Mouse (Mus musculus): ENCODE results near the gene Unc13d.
"Not testable (repeated sequence)": the region's sequence is repeated elsewhere in the genome, so short reads cannot be mapped to it uniquely, and the experiment has no call there.

The Unc13d gene

DNA sequence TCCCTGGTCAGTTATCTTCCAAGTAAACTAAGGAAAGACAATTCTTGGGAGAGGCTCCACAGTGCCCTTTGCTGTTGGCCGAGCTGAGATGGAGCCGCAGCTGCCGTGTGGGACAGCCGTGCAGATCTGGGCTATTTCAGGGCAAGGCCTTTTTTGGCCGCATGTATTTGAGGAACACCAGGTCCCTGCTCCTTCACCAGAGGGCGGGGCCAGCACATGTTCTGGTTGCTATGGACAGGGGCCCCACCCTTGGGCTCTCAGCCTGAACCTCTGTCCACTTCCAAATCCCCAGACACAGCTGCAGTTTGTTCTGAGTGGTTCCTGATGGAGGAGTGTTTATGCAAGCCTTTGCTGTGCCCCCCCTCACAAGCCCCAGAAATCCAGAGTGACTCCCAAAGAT, 22.6 kb upstream of the Unc13d start:
- DNase-seq (ENCODE audit: low read depth): no peak

DNA sequence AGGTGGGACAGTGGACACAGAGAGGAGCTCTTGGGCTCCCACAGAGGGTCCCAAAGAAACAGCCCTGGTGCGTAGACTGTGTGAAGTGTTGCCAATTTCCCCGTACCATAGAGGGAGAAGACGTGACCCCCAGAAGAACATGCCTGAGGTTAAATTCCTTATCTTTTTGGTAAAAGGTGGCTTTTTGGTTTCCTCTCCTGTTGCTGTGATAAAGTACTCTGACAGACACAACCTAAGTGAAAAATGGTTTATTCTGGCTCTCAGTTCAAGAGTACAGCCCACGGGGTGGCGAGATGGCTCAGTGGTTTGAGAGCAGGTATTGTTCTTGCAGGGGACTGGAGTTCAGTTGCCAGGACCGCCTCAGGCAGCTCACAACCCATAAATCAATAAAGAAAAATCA, 21.7 kb upstream of the Unc13d start:
- no peak for DNase-seq (ENCODE audit: low read depth)

DNA sequence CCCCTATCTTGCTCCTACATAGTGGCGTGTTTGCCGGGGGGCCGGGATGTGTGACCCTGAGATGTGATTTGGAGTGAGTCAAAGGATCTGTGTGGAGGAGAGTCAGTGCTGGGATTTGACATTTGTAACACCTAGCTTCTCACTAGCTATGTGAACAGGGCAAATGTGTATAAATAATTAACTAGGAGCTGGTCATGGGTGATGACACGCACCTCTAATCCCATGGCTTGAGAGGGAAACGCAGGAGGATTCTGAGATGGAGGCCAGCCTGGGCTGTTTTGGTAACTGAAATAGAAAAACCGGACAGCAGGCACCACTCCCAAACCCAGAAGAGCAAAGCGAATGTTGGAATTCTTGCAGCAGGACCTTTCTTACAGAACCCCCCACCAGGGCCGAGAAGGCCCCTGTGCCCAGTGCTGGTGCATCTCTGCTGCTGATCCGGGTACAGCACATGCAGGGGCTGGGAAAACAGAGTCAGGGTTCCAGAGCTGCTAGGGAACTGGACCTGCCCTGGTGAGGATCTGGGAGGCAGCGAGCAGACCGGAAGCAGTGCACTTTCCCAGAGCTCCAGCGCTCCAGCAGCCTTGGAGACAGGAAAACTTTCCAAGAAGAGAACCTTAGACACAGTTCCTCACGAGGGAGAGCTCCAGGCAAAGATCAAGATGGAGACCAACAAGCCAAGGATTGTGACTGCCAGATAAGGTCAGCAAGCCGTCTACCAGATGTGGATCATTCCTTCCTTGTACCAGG, 21.1 kb upstream of the Unc13d start:
- DNase-seq (ENCODE audit: low read depth): no peak

DNA sequence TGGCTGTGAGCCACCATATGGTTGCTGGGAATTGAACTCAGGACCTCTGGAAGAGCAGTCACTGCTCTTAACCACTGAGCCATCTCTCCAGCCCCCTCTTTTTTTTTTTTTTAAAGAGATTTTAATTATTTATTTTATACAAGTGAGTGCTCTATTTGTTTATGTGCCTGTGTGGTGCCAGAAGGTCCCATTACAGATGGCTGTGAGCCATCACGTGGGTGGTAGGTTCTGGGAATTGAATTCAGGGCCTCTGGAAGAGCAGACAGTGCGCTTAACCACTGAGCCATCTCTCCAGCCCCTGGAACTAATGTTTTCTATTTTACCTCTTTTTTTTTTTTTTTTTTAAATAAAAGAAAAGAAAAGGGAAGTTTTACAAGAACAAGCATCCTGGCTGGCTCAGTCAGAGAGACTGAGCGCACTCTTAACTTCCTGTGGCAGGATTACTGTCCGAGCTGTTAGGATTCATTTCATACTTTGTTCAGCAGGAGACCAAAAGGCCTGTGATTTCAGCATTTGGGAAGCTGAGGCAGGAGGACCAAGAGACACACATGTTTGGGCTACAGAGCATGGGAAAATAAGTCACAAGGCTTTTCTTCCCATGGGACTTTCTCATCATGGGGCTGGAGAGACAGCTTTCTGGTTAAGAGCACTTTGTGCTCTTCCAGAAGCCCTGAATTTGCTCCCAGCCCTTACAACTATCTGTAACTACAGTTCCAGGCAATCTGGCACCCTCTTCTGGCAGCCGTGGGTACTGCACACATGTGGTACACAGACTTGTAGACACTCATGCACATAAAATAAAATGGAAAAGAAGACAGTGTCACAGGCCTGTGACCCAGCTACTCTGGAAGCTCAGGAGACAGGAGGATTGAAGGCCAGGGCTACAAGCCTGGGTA, 18.7 kb upstream of the Unc13d start:
- peak; percentile 77 for DNase-seq (ENCODE audit: low read depth)

DNA sequence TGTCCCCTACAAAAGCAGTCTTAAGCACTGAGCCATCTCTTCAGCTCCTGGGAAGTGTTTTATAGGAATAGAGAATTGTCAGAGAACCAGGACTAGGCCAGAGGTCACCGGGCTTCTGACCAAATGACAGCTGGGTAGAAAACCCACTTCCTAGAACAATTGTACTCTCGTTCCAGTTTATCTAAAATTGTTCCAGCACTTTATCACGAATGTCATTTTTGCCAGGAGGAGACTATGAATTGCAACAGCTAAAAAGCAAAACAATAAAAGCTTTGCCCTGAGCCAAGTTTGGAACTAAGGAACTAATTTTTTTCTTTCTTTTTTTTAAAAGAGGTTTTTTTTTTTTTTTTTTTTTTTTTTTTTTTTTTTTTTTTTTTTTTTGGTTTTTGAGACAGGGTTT, 17.8 kb upstream of the Unc13d start:
- no peak for DNase-seq (ENCODE audit: low read depth)

DNA sequence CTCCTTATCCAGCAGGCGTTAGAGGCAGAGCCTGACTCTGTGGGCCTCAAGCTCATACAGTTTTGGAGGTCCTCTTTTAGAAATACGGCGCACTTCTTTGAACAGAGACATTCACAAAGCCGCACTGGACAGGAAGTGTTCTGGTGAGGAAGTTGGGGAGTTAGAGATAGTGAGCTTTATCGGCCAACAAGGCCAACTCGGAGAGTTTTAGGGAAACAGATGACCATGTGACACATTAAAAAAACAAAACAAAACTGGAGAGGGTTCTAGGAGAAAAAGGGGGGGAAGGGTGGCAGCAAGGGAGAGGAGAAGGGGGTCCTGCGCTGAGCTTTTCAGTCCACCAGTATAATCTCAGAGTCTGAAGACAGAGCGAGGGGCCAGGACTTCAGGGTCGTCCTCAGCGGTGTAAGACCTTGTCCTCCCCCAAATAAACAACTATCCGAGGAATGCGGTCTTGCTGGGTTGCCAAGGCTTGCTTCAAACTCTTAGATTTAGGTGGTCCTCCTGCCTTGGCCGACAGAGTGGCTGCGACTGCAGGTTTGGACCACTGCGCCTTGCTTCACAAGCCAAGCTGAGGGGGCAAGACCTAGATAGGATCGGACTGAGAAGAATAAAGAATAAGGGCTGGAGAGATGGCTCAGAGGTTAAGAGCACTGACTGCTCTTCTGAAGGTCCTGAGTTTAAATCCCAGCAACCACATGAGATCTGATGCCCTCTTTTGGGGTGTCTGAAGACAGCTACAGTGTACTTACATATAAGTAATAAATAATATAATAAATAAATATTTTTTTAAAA, 16.2 kb upstream of the Unc13d start:
- no peak for DNase-seq (ENCODE audit: low read depth)

DNA sequence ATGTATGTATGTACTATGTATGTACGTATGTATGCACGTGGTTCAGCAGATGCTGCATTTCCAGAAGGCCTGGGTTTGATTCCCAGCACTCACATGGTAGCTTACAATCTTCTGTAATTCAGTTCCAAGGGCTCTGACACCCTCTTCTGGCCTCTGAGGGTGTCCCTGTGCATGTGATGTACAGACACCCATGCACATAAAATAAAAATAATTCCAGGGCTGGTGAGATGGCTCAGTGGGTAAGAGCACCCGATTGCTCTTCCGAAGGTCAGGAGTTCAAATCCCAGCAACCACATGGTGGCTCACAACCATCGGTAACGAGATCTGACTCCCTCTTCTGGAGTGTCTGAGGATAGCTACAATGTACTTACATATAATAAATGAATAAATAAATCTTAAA, 15.2 kb upstream of the Unc13d start:
- not testable (repeated sequence) for DNase-seq (ENCODE audit: low read depth)

DNA sequence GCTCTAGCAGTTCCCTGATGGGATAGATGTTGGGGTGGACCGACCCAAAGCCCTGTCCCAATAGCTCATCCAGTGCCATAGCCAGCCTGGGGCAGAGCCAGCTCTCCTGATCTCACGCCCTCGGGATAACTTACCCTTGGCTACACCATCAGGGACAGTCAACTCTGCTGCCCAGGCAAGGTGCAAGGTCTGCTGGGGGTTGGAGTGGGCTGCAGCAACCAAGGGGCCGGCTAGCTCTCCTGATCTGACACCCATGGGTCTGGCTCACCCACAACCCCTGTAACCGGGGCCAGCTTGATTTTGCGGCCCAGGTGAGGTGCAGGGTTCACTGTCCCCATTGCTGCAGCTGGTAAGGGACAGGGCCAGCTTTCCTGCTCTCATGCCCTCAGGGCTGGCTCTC, 13.8 kb upstream of the Unc13d start:
- DNase-seq (ENCODE audit: low read depth): no peak

DNA sequence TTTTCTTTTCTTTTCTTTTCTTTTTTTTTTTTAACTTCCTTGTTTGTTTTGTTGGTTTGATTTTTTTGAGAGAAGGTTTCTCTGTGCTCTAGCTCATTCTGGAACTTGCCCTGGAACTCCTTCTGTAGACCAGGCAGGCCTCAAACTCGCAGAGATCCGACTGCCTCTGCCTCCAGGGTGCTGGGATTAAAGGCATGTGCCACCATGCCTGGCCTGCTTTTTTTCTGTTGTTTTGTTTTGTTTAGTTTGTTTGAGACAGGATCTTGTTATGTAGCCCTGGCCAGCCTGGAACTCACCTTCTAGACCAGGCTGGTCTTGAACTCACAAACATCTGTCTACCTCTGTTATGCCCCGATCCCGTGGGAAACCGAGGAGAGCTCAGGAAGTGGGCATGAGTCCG, 11.8 kb upstream of the Unc13d start:
- no peak for DNase-seq (ENCODE audit: low read depth)

DNA sequence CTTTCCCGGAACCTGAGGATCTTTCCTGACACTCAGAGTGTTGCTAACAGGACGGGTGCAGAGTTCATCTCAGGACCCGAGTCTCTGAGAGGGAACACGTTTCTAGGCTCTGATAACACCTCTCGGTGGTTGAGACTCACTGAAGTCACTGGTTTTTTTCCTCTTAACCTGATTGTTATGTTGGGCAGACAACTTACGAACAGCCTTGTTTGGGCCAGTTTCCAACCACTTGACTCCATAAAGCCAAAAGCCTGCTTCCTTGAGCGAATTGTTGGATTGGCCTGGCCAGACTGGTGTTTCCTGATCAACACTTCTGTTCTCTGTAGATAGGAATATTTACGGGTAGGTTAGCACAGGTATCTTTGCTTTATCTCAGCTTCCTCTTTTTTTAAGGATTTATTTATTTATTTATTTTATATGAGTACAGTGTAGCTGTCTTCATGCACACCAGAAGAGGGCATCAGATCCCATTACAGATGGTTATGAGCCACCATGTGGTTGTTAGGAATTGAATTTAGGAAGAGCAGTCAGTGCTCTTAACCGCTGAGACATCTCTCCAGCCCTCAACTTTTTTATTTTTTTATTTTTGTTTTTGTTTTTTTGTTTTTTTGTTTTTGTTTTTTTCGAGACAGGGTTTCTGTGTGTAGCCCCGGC, 11.1 kb upstream of the Unc13d start:
- DNase-seq (ENCODE audit: low read depth): peak; percentile 23

DNA sequence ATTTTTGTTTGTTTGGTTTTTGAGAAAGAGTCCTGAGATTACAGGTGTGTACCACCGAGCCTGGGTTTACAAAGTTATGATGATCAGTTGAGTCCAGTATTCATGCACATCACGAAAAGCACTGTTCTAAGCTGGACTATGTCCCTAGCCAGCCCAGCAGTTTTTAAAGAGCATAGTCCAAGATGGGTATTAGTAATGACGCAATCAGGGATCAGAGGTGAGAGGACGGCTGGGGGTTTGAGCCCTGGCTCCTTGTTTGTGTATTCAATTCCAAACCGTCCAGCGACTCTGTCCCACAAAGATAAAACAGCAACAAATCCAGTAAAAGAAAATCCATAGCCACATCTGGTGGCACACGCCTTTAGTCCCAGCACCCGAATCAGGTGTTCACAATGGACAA, 10.4 kb upstream of the Unc13d start:
- no peak for DNase-seq (ENCODE audit: low read depth)

DNA sequence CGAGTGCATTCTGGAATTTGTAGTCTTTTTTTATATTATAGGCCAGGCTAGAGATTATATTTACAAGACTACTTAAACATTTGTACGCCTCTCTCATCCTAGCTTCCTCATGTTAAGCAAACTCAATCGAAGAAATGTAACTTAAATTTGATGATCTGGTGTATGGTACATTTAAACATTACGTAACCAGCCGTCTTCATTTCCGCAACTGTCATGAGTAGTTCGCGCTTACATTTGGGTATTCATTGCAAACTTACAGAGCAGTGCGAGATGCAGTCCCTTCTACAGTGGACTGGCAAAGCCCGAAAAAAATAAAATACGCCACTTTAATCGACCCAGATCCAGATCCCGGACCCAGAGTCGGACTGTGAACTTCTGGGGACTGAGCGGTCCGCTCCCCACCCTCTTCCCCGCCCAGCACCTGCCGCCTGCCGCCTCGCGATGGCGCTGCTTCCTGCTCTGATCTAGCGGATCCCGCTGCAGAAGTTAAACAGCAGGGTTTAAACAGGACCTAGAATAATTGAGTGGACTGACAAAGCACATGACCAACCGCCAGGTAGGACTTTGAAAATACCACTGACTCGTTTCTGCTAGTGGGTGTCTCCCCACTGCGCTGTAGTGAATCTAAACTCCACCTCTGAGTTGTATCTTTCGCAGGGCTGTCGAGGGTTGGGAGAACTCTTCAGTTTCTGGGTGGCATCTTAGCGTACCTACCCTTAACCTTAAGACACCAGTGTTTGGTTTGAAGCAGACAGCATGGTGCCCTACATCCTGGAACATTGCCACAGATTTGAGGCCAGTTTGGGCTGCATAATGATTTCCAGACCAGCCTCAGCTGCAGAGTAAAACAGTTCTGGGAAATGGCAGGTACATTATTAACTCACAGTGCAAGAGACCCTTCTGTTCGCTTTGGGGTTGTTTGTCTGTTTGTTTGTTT, 9.7 kb upstream of the Unc13d start:
- DNase-seq (ENCODE audit: low read depth): peak; percentile 94

DNA sequence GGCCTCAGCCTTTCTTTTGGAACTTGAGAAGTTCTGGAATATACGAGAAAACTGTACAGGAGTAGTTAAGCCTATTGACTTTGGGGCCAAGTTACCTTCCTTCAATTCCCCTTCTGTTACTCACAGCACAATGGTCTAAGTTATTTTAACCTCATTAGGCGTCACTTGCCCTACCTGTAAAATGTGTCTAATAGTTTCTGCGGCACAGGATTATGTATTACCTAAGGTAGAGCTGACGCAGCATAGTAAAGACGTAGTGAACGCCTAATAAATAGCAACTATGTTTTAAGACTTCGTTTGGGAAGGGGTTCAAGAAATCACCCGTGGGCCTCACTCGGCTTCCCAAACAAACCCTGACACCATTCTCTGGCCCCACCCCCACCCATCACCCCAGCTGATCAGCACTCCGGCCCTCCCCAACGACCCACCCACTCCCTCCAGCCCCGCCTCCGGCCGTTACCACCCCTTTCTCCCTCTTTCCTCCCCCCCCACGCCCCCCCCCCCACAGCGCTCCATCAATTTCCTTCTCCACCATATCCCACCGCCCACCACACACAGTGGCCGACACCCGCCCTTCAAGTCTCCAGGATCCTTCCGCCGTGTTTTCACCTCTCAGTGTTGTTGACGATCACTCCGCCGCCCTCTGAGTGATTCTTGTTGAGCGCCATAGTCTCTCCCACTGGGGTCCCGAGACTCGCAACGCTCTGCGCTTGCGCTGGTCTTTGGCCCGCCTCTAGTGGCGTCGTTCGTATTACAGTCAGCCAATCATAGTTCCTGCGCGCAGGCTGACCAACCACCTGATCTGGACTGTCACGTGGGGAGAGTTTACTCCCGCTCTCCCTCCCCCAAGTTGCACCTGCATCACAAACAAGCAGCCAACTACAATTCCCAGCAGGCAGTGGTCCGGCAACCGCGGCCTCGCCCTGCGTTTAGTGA, 8.8 kb upstream of the Unc13d start, which contains the start of gene Wbp2:
Gene Wbp2 (minus strand): TSS at position 738 of the 936 bp plus-strand sequence.
- peak; percentile 98 for DNase-seq (ENCODE audit: low read depth)

DNA sequence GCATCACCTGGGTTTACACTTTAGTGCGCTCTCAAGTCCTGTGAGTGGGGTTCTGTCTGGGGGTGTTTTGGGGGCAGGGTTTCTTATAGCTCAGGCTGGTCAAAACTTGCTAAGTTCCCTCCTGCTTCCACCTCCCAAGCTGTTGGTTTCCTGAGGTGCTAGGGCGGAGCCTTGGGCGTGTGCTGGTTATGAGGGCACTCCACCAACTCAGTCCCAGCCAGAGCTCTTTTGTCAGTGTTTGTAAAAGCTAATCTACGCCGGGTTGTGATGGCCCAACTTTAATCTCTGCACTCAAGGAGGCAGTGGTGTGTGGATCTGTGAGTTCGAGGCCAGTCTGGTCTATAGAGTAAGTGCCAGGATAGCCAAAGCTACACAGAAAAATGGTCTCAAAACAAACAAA, 6.4 kb upstream of the Unc13d start:
- no peak for DNase-seq (ENCODE audit: low read depth)

DNA sequence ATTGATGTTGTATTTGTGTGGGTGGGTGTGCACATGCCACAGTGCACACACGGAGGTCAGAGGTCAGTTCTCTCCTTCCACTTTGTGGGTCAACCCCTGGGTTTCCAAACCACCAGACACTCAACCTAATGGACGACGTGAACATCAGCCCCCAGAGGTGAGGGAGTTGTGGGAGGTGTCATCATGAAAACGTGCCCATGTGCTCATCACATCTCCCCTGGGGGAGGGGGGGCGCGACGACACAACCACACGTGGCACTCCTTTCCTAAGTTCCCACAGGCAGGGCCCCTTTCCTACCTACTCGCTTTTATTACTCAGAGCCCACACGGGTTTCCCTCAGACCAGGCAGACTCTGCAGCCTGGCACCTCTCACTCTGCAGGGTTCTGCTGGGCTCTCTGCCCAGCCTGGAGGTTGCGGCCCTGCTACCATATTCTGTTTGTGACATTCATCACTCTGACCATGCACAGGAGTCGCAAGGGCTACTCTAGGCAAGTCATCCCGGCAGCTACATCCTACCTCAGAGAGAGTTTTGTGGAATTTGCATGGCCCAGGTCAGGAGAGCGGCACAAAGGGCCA, 5.4 kb upstream of the Unc13d start:
- no peak for DNase-seq (ENCODE audit: low read depth)

DNA sequence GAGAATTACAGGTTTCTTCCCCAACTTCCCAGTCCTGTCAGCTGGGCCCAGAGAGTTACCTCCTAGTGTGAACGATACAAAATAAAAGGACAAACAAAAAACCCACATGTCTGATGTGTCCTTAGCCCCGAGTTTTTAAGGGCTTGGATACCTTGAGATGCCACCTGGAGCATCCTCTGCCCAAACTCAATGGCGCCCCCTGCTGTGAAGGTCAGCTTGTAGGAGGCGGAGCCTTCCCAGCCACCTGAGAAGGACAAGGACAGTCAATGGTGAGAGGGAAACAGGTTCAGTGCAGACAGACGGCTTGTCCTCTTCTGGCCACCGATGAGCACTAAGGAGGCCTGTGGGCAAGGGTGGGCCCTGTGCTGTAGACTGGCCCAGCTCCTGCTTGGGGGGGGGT, 3.3 kb upstream of the Unc13d start:
- peak; percentile 86 for DNase-seq (ENCODE audit: low read depth)

DNA sequence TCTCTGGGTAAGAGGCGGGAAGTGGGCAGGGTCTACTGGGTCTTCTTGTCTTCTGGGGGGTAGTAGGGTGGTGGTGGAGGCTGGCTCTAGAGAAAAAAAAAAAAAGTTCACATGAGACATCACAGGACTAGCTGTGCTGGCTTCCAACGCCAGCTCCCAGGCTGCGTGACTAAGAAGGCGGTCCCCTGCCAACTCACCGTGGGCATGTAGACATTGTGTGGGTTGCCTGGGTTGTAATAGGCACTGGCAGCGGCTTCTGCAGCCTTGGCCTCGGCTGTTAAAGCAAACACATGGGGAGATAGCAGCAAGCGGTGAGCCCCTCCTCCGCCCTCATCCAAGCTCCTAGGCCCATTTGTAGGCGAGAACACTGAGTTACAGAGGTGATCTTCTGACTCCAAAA, 1.8 kb upstream of the Unc13d start:
- no peak for DNase-seq (ENCODE audit: low read depth)

DNA sequence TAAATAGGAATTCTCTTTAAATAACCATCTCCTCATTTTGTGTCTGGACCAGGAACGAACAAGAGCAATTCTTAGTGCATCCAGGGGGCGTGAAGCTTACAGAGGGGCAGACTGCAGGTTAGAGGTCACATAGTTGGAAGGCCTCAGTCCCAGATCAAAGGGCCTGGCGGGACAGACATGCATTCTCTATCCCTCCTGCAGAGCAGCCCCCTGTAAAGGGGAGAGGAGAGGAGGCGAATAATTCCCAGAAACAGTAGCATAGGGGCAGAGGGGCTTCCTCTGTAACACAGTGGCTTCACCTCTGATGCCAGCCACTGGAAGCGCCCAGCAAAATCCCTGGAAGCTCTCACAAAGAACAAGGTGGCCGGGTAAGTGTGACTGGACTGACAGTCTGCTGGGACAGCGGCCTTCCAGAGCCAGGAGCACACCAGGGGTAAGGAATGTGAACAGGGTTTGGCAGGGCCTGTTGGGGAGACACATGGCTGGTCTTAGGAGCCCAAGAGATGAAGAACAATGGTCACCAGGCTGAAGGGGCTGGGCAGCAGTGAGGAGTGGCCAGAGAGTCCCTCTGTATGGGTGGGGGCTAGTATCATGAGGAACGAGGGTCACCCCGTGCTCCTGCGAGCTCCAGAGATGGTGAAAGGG, 1.0 kb upstream of the Unc13d start:
- DNase-seq (ENCODE audit: low read depth): no peak

DNA sequence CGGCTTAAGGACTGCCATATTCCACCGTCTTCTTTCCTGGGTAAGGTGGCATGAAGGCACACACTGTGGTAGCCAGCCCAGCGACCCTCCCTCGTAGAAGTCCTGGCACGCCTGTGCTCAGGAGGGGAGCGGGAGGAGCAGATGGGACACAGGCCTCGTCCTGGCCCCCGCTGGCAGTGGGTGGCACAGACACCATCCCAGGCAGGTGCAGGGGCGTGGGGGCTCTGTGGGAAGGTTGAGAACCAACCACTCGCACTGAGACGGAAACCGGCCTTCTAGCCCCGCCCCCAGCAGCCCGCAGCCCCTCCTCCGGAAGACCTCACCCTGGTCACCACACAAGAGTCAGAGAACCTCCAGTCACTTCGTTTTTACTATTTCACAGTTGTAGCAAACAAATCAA, 460 bp upstream of the Unc13d start:
- DNase-seq (ENCODE audit: low read depth): peak; percentile 93
